Mouse (Mus musculus): ENCODE data around the gene Syp. TPM values are rescaled to one million over a fixed set of nuclear protein-coding genes. Genes with fewer than 3 reads are reported as not detected.

Gene Syp
- polyA plus RNA-seq, 1 experiment = 0.54 TPM

GRCm38 (mm10) chrX:7645349-7645748, 7.1 kb downstream of the Syp start:
- no peak overlapping the region for H3K4me2 ChIP-seq (ENCODE audit: low read depth)
- H3K4me3 ChIP-seq = no peak overlapping the region
- TF ChIP-seq MYOD1 (IDR thresholded peaks at IDR 0.05; ENCODE audit: control insufficient read depth in 1 of 3, insufficient read length in 2 of 3, low read depth in 2 of 3) (no peak), USF1 (IDR thresholded peaks at IDR 0.05; ENCODE audit: low read depth) (peak; percentile 93), POLR2AphosphoS2 (IDR thresholded peaks at IDR 0.05; ENCODE audit: insufficient read length, low read depth) (no peak)
- H3K27me3 ChIP-seq (ENCODE audit: control insufficient read depth, insufficient read depth, insufficient read length) = no peaks in the 10 kb centered on the region
- H3K79me2 ChIP-seq (ENCODE audit: control insufficient read depth, insufficient read depth) = no peaks in the 10 kb centered on the region
- H3ac ChIP-seq (ENCODE audit: control insufficient read depth, insufficient read length) = no peak overlapping the region
- no peaks in the 10 kb centered on the region for H3K36me3 ChIP-seq (ENCODE audit: control insufficient read depth, insufficient read depth)

- Histone ChIP-seq H3K27me3 (ENCODE audit: control insufficient read depth, insufficient read depth, insufficient read length) (no peaks in the 10 kb centered on the region), H3K4me2 (ENCODE audit: low read depth) (peak overlapping the region; percentile 72), H3K79me2 (ENCODE audit: control insufficient read depth, insufficient read depth) (no peaks in the 10 kb centered on the region), H3K36me3 (ENCODE audit: control insufficient read depth, insufficient read depth) (no peaks in the 10 kb centered on the region), H3ac (ENCODE audit: control insufficient read depth, insufficient read length) (no peak overlapping the region), H3K4me3 (peak overlapping the region; percentile 26)
- no peak for TF ChIP-seq MAX (IDR thresholded peaks at IDR 0.05; ENCODE audit: low read depth)
- peak; percentile 25 for TF ChIP-seq POLR2AphosphoS2 (IDR thresholded peaks at IDR 0.05; ENCODE audit: insufficient read length, low read depth)
- TF ChIP-seq POLR2A (IDR thresholded peaks at IDR 0.05; ENCODE audit: insufficient read length, low read depth) = peak; percentile 66
Observed at GRCm38 (mm10) chrX:7648671-7649304, 10.5 kb downstream of the Syp start.

GRCm38 (mm10) chrX:7657221-7657639, 19.0 kb downstream of the Syp start, which contains the start of gene Prickle3:
Prickle3 (plus strand) TSS chrX:7657260.
- Histone ChIP-seq H3K4me2 (ENCODE audit: low read depth) (peak within 1 kb of the TSS; percentile 75), H3K4me3 (peak within 1 kb of the TSS; percentile 22), H3K36me3 (ENCODE audit: control insufficient read depth, insufficient read depth) (no peaks in the 10 kb centered on the region), H3ac (ENCODE audit: control insufficient read depth, insufficient read length) (no peak within 1 kb of the TSS), H3K79me2 (ENCODE audit: control insufficient read depth, insufficient read depth) (no peaks in the 10 kb centered on the region), H3K27me3 (ENCODE audit: control insufficient read depth, insufficient read depth, insufficient read length) (no peaks in the 10 kb centered on the region)
- TF ChIP-seq SRF (IDR thresholded peaks at IDR 0.05; ENCODE audit: control insufficient read depth, insufficient read length, low read depth) (no peak), POLR2A (IDR thresholded peaks at IDR 0.05; ENCODE audit: insufficient read length, low read depth) (peak; percentile 62), POLR2AphosphoS2 (IDR thresholded peaks at IDR 0.05; ENCODE audit: insufficient read length, low read depth) (peak; percentile 20)

GRCm38 (mm10) chrX:7658031-7658784, 19.9 kb downstream of the Syp start:
- Histone ChIP-seq H3K4me3 (peak overlapping the region; percentile 22), H3K79me2 (ENCODE audit: control insufficient read depth, insufficient read depth) (no peaks in the 10 kb centered on the region), H3ac (ENCODE audit: control insufficient read depth, insufficient read length) (no peak overlapping the region), H3K27me3 (ENCODE audit: control insufficient read depth, insufficient read depth, insufficient read length) (no peaks in the 10 kb centered on the region), H3K36me3 (ENCODE audit: control insufficient read depth, insufficient read depth) (no peaks in the 10 kb centered on the region), H3K4me2 (ENCODE audit: low read depth) (peak overlapping the region; percentile 75)
- TF ChIP-seq USF1 (IDR thresholded peaks at IDR 0.05; ENCODE audit: low read depth) (no peak), TCF12 (IDR thresholded peaks at IDR 0.05; ENCODE audit: insufficient read depth, poor library complexity, severe bottlenecking) (no peak), CEBPB (IDR thresholded peaks at IDR 0.05; ENCODE audit: insufficient read depth, poor library complexity, severe bottlenecking) (no peak), TCF3 (IDR thresholded peaks at IDR 0.05; ENCODE audit: insufficient read length, low read depth) (no peak), REST (IDR thresholded peaks at IDR 0.05; ENCODE audit: insufficient read depth, insufficient read length) (no peak), SRF (IDR thresholded peaks at IDR 0.05; ENCODE audit: control insufficient read depth, insufficient read length, low read depth) (no peak), E2F4 (IDR thresholded peaks at IDR 0.05; ENCODE audit: insufficient read depth) (no peak), POLR2AphosphoS2 (IDR thresholded peaks at IDR 0.05; ENCODE audit: insufficient read length, low read depth) (no peak), MYOD1 (IDR thresholded peaks at IDR 0.05; ENCODE audit: control insufficient read depth in 1 of 3, insufficient read length in 2 of 3, low read depth in 2 of 3) (no peak), POLR2A (IDR thresholded peaks at IDR 0.05; ENCODE audit: insufficient read length, low read depth) (no peak), MAX (IDR thresholded peaks at IDR 0.05; ENCODE audit: low read depth) (no peak), MYOG (IDR thresholded peaks at IDR 0.05; ENCODE audit: control insufficient read depth in 1 of 3, insufficient read depth in 1 of 3, insufficient read length in 2 of 3, low read depth in 2 of 3) (no peak)

GRCm38 (mm10) chrX:7658785-7659589, 20.7 kb downstream of the Syp start:
- H3K27me3 ChIP-seq (ENCODE audit: control insufficient read depth, insufficient read depth, insufficient read length) = no peaks in the 10 kb centered on the region
- no peaks in the 10 kb centered on the region for H3K79me2 ChIP-seq (ENCODE audit: control insufficient read depth, insufficient read depth)
- peak overlapping the region; percentile 22 for H3K4me3 ChIP-seq
- TF ChIP-seq E2F4 (IDR thresholded peaks at IDR 0.05; ENCODE audit: insufficient read depth) (no peak), REST (IDR thresholded peaks at IDR 0.05; ENCODE audit: insufficient read depth, insufficient read length) (no peak), MYOD1 (IDR thresholded peaks at IDR 0.05; ENCODE audit: control insufficient read depth in 1 of 3, insufficient read length in 2 of 3, low read depth in 2 of 3) (no peak), TCF3 (IDR thresholded peaks at IDR 0.05; ENCODE audit: insufficient read length, low read depth) (no peak), POLR2AphosphoS2 (IDR thresholded peaks at IDR 0.05; ENCODE audit: insufficient read length, low read depth) (no peak), MAX (IDR thresholded peaks at IDR 0.05; ENCODE audit: low read depth) (no peak), USF1 (IDR thresholded peaks at IDR 0.05; ENCODE audit: low read depth) (no peak), TCF12 (IDR thresholded peaks at IDR 0.05; ENCODE audit: insufficient read depth, poor library complexity, severe bottlenecking) (no peak), POLR2A (IDR thresholded peaks at IDR 0.05; ENCODE audit: insufficient read length, low read depth) (no peak), MYOG (IDR thresholded peaks at IDR 0.05; ENCODE audit: control insufficient read depth in 1 of 3, insufficient read depth in 1 of 3, insufficient read length in 2 of 3, low read depth in 2 of 3) (no peak), SRF (IDR thresholded peaks at IDR 0.05; ENCODE audit: control insufficient read depth, insufficient read length, low read depth) (no peak), CEBPB (IDR thresholded peaks at IDR 0.05; ENCODE audit: insufficient read depth, poor library complexity, severe bottlenecking) (no peak)
- peak overlapping the region; percentile 75 for H3K4me2 ChIP-seq (ENCODE audit: low read depth)
- H3K36me3 ChIP-seq (ENCODE audit: control insufficient read depth, insufficient read depth) = no peaks in the 10 kb centered on the region
- no peak overlapping the region for H3ac ChIP-seq (ENCODE audit: control insufficient read depth, insufficient read length)
